Mouse (Mus musculus) small intestine, adult 2 months (tissue): ENCODE measurements around the gene Dvl2. TPM values are rescaled to one million over a fixed set of nuclear protein-coding genes. Genes with fewer than 3 reads are reported as not detected.

Source experiments
- H3K27ac ChIP-seq: fragments of 200-500 bp; 2 replicates; pipeline ENCODE4 v1.5.1; 2012; ENCODE audit warnings: low read depth, low read length, control low read depth, inconsistent platforms; ENCODE audit not compliant: insufficient read depth
- H3K27me3 ChIP-seq: fragments of 200-500 bp; 2 replicates; pipeline ENCODE4 v1.6.1; 2012; ENCODE audit warnings: mild to moderate bottlenecking, moderate library complexity, low read length, inconsistent platforms; ENCODE audit not compliant: control insufficient read depth, insufficient read depth
- H3K36me3 ChIP-seq: fragments of 200-500 bp; 2 replicates; pipeline ENCODE4 v1.6.1; 2012; ENCODE audit warnings: mild to moderate bottlenecking, low read length, control low read depth, inconsistent platforms; ENCODE audit not compliant: control insufficient read depth, insufficient read depth
- H3K4me1 ChIP-seq: fragments of 200-500 bp; 2 replicates; pipeline ENCODE4 v1.6.1; 2012; ENCODE audit warnings: low read length, inconsistent platforms, mixed read lengths; ENCODE audit not compliant: control insufficient read depth, insufficient read depth, insufficient read length
- H3K4me3 ChIP-seq: fragments of 200-500 bp; 2 replicates; pipeline ENCODE4 v1.5.1; 2012; ENCODE audit warnings: low read depth, mild to moderate bottlenecking, control low read depth, inconsistent platforms, low read length, moderate library complexity
- CTCF ChIP-seq: fragments of 200-500 bp; IDR thresholded peaks from 2 replicates; pipeline ENCODE4 v1.5.1; 2012; ENCODE audit warnings: low read depth, mild to moderate bottlenecking, control low read depth, inconsistent platforms, low read length, moderate library complexity, mixed read lengths; ENCODE audit not compliant: insufficient replicate concordance, insufficient read length; ENCODE audit errors: extremely low read depth
- POLR2A ChIP-seq: fragments of 200-500 bp; IDR thresholded peaks from 2 replicates; pipeline ENCODE4 v1.6.1; 2012; ENCODE audit warnings: low read depth, mild to moderate bottlenecking, control low read depth, inconsistent platforms, low read length, moderate library complexity
- WGBS: fragments of 180-500 bp; shearing (Covaris S2); methylation state at CpG from one replicate; pipeline ENCODE4 v1.1.7; 2018; 5-methylcytosine and 5-hydroxymethylcytosine counted together
- polyA plus RNA-seq: library from polyadenylated mRNA; depleted of rRNA; stranded (reverse); fragments of >200 nt; gene quantifications from 2 replicates; pipeline ENCODE4 v1.2.3, GENCODE M21; 2012

The Dvl2 gene
- polyA plus RNA-seq, 1 experiment = 7.4 TPM

- Histone ChIP-seq H3K27ac (no peak overlapping the region), H3K4me1 (peaks cover 4% of the 10 kb centered on the region; the same call in 1 of the 2 replicates), H3K36me3 (no peaks in the 10 kb centered on the region), H3K27me3 (peaks cover 15% of the 10 kb centered on the region), H3K4me3 (peak overlapping the region; percentile 27; the same call in 1 of the 2 replicates)
- 21% methylated on average over 27 of the region's 29 CpGs for WGBS
- no peak for TF ChIP-seq POLR2A
- no peak for TF ChIP-seq CTCF
Observed at GRCm38 (mm10) chr11:70023481-70024150, 23.2 kb downstream of the Dvl2 start.

- peaks cover 15% of the 10 kb centered on the region for H3K27me3 ChIP-seq
- no peak for TF ChIP-seq CTCF
- no peak for TF ChIP-seq POLR2A
- H3K4me1 ChIP-seq = peaks cover 5% of the 10 kb centered on the region
- 31% methylated on average over 6 of the region's 6 CpGs for WGBS
- H3K27ac ChIP-seq = no peak overlapping the region
- no peaks in the 10 kb centered on the region for H3K36me3 ChIP-seq
- H3K4me3 ChIP-seq = peak overlapping the region; percentile 27; the same call in 1 of the 2 replicates
Observed at GRCm38 (mm10) chr11:70024151-70024514, 23.7 kb downstream of the Dvl2 start.

GRCm38 (mm10) chr11:70026689-70027088 is 26.3 kb downstream of the Dvl2 start:
- TF ChIP-seq POLR2A (no peak), CTCF (no peak)
- 20% methylated on average over 19 of the region's 19 CpGs for WGBS
- peaks cover 10% of the 10 kb centered on the region for H3K4me1 ChIP-seq
- no peak overlapping the region for H3K27ac ChIP-seq
- no peaks in the 10 kb centered on the region for H3K36me3 ChIP-seq
- H3K4me3 ChIP-seq = peak overlapping the region; percentile 32
- H3K27me3 ChIP-seq = peaks cover 15% of the 10 kb centered on the region

GRCm38 (mm10) chr11:70027397-70027796 is 27.0 kb downstream of the Dvl2 start:
- Histone ChIP-seq H3K27ac (no peak overlapping the region), H3K27me3 (peaks cover 15% of the 10 kb centered on the region), H3K36me3 (no peaks in the 10 kb centered on the region), H3K4me3 (peak overlapping the region; percentile 0; the same call in 1 of the 2 replicates), H3K4me1 (peaks cover 10% of the 10 kb centered on the region)
- TF ChIP-seq CTCF (no peak), POLR2A (no peak)
- WGBS = 60% methylated on average over 9 of the region's 9 CpGs

DNA sequence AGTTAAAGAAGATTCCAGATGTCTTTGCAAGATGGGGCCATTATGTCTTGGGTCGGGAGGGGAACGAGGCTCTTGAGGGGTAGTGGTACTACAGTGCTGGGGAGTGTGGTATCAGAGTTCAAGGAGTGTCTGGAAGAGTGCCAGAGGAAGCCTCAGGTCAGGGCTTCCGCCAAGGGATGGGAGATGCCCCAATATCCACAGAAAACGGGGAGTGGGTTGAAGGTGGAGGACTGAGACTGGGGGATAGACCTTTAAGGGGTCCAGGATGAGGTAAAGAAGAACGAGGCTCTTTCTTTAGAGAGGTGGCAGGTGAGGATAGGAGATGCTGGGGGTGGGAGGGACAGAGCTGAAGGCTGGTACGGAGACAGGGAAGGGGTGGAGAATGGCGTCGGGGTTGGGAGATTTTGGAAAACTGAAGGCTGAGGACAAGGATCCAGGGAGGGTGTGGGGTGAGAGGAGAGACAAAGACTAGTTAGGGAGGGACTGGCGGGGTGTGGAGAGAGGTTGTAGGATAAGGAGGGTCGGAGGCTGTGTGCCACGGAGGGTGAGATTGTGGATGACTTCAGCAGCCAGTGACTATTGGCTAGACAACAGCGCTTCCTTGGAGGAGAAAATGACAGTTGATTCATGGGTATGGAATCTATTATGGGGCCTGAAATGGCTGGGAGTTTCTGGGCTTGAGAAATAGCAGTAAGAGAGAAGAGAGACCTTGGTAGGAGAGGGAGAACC is 28.2 kb downstream of the Dvl2 start:
- 21% methylated on average over 12 of the region's 12 CpGs for WGBS
- Histone ChIP-seq H3K27me3 (peaks cover 12% of the 10 kb centered on the region), H3K4me3 (no peak overlapping the region), H3K4me1 (peaks cover 10% of the 10 kb centered on the region), H3K27ac (peak overlapping the region; percentile 15; the same call in 1 of the 2 replicates), H3K36me3 (no peaks in the 10 kb centered on the region)
- no peak for TF ChIP-seq CTCF
- TF ChIP-seq POLR2A = no peak

DNA sequence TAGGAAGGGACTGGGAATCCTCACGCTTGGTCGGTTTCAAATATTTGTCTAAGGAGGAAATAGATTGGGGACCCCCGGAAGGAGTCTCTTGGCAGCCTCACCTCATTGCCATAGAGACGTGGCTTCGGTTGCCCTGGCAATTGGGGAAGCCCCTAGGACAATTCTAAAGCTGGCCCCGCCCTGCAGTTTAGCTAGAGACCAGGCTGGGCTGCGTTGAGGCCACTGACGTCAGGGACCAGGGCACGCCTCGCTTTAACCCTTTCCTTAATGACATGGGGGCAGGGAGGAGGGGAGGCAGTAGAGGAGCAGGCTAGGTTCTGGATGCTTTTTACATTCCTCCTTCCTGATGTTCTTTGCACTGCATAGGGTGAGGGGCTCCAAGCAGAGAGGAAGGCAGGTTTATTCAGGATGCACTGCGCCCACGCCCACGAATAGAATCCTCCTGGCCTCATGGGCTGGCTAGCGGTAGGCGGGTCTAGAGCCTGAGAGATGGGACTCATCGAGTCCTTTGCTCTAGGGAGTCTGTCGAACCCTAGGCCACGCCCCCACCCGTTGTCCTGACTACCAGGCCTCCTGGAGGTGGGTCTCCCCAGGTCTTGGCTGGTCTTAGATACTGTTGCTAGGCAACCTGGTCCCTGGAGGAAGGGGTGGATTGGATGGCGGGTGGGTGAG is 28.9 kb downstream of the Dvl2 start:
- H3K4me3 ChIP-seq = peak overlapping the region; percentile 19
- TF ChIP-seq CTCF = no peak
- no peak for TF ChIP-seq POLR2A
- H3K36me3 ChIP-seq = no peaks in the 10 kb centered on the region
- H3K27ac ChIP-seq = peak overlapping the region; percentile 15; the same call in 1 of the 2 replicates
- H3K27me3 ChIP-seq = peaks cover 7% of the 10 kb centered on the region; the same call in 1 of the 2 replicates
- 5% methylated on average over 20 of the region's 20 CpGs for WGBS
- peaks cover 10% of the 10 kb centered on the region for H3K4me1 ChIP-seq
